Mouse (Mus musculus): ENCODE results near the gene Adrm1. TPM values are rescaled to one million over a fixed set of nuclear protein-coding genes. Genes with fewer than 3 reads are reported as not detected.
A peak's percentile ranks its signal among the peaks of the same experiment; 100 is the strongest.

Gene Adrm1
- polyA plus RNA-seq, 1 experiment from 2014 or later = 200 TPM

DNA sequence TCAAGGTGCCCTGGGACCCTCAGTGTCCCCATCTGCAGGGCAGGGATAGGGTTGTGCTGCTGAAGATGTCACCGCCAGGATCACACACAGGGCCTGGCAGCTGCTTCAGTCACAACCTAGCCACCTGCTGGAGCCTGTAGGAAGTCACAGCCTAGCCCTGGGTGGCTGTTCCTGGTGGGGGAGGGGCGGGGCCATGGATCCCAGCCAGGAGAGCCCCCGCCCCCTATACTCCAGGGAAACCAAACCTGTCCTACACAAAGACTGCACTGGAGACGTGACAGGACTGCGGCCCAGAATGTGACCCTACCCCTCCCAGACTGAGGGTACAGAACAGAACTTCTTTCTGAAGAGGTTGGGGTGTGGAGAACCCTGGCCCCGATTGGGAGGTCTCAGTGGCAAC is 51.0 kb downstream of the Adrm1 start:
- no peak overlapping the region for H3K4me2 ChIP-seq (replicated peaks)
- ATAC-seq (ENCODE audit: low FRiP score) = peak; percentile 24
- peaks cover 45% of the 10 kb centered on the region for H3K4me1 ChIP-seq
- no peak overlapping the region for H3K9ac ChIP-seq
- H3K4me3 ChIP-seq = no peak overlapping the region
- no peaks in the 10 kb centered on the region for H3K36me3 ChIP-seq
- peaks cover 51% of the 10 kb centered on the region for H3K27me3 ChIP-seq
- H3K9me3 ChIP-seq (replicated peaks) = no peaks in the 10 kb centered on the region
- no peak overlapping the region for H3K27ac ChIP-seq
- WGBS = 14% methylated on average over 6 of the region's 6 CpGs

DNA sequence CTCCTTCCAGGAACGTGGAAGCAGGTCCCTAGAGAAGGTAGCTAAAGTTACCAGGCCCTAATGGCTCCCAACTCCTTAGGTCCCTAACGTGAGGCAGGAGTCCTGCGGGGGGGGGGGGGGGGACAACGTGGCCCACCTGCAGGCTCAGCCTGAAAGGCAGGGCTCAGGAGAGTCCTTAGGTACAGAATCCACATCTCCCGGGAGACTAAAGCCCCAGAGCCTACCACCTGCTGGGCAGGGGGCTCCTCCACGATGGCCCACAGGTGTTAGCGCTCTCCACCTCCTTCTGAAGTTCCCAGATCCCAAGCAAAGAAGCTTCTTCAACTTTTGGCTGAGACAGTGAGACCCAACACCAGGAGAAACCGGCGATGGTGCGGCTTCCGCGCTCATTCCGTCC is 53.4 kb downstream of the Adrm1 start:
- peaks cover 54% of the 10 kb centered on the region for H3K4me1 ChIP-seq
- no peak overlapping the region for H3K27ac ChIP-seq
- peak overlapping the region; percentile 60 for H3K4me3 ChIP-seq
- WGBS = 3% methylated on average over 12 of the region's 13 CpGs
- no peaks in the 10 kb centered on the region for H3K36me3 ChIP-seq
- no peak for ATAC-seq (ENCODE audit: low FRiP score)
- H3K9me3 ChIP-seq (replicated peaks) = no peaks in the 10 kb centered on the region
- no peak overlapping the region; the same call in 1 of the 2 replicates for H3K9ac ChIP-seq
- H3K4me2 ChIP-seq (replicated peaks) = peak overlapping the region; percentile 98
- peaks cover 54% of the 10 kb centered on the region for H3K27me3 ChIP-seq

DNA sequence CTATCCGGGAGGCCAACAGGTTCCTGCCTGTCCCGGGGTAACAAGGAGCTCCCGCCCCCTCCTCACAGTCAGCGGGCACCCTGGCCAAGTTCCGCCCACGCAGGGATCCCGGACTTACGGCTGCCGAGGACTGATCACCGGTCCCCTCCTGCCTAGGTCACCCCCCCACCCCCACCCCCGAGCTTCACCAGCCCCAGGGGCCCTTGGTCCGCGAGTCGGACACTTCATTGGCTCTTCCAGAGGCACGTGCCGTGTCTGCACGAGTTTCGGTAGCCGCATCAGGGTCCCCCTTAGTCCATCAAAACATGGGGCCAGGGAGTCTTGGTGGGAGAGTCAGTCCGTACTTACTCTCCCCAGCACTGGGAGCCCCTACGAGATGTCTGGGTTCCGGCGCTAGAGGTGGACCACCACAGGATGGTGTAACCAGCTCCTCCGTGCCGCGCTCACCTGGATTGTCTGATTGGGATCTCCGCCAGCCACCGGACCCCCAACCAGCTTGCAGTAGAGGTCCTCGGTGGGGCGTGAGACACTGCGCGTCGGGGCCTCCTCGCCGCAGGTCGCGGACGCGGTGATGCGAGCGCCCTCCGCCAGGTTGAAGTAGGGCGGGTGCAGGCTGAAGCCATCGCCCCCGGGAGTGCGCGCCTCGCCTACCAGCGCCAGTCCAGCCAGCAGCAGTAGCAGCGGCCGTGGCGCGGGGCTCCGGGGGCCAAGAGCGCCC is 53.9 kb downstream of the Adrm1 start:
- peak overlapping the region; percentile 98 for H3K4me2 ChIP-seq (replicated peaks)
- peaks cover 54% of the 10 kb centered on the region for H3K4me1 ChIP-seq
- H3K27me3 ChIP-seq = peaks cover 54% of the 10 kb centered on the region
- no peak overlapping the region for H3K27ac ChIP-seq
- WGBS = under 1% methylated on average over 55 of the region's 55 CpGs
- H3K9me3 ChIP-seq (replicated peaks) = no peaks in the 10 kb centered on the region
- ATAC-seq (ENCODE audit: low FRiP score) = peak; percentile 13; the same call in 1 of the 2 replicates
- peak overlapping the region; percentile 60 for H3K4me3 ChIP-seq
- no peaks in the 10 kb centered on the region for H3K36me3 ChIP-seq
- peak overlapping the region; percentile 66 for H3K9ac ChIP-seq

Small RNAs within 50 kb of the gene (microRNA-seq; reads per million reads assigned to microRNA genes)
- not detected for gene Mir7005

Other genes with a start within 250 kb of the Adrm1 start
- 3.5 and 5.2 TPM in 2 replicates for gene Taf4, start 194.8 kb upstream of the Adrm1 start, polyA plus RNA-seq (2016; fragmentation: Nextera tagmentation; extraction: Ambion mirVana)
- 14.1 and 16.7 TPM in 2 replicates for gene Lsm14b, start 146.5 kb upstream of the Adrm1 start, polyA plus RNA-seq (2016; fragmentation: Nextera tagmentation; extraction: Ambion mirVana)
- 630 and 656 TPM in 2 replicates for gene Psma7, start 129.1 kb upstream of the Adrm1 start, polyA plus RNA-seq (2016; fragmentation: Nextera tagmentation; extraction: Ambion mirVana)
- gene Ss18l1, start 129.0 kb upstream of the Adrm1 start, polyA plus RNA-seq (2016; fragmentation: Nextera tagmentation; extraction: Ambion mirVana) = 32.9 and 37.7 TPM in 2 replicates
- 30.0 and 31.4 TPM in 2 replicates for gene Mtg2, start 100.9 kb upstream of the Adrm1 start, polyA plus RNA-seq (2016; fragmentation: Nextera tagmentation; extraction: Ambion mirVana)
- 4.1 and 4.2 TPM in 2 replicates for gene Hrh3, start 67.0 kb upstream of the Adrm1 start, polyA plus RNA-seq (2016; fragmentation: Nextera tagmentation; extraction: Ambion mirVana)
- gene Osbpl2, start 52.2 kb upstream of the Adrm1 start, polyA plus RNA-seq (2016; fragmentation: Nextera tagmentation; extraction: Ambion mirVana) = 52.2 and 53.8 TPM in 2 replicates
- 5.8 and 8.7 TPM in 2 replicates for gene Lama5, start 54.4 kb downstream of the Adrm1 start, polyA plus RNA-seq (2016; fragmentation: Nextera tagmentation; extraction: Ambion mirVana)
- gene Rps21, start 85.9 kb downstream of the Adrm1 start, polyA plus RNA-seq (2016; fragmentation: Nextera tagmentation; extraction: Ambion mirVana) = 393 and 423 TPM in 2 replicates
- gene Cables2, start 102.0 kb downstream of the Adrm1 start, polyA plus RNA-seq (2016; fragmentation: Nextera tagmentation; extraction: Ambion mirVana) = 29.4 and 29.5 TPM in 2 replicates
- 0.20 and 0.35 TPM in 2 replicates for gene Rbbp8nl, start 118.4 kb downstream of the Adrm1 start, polyA plus RNA-seq (2016; fragmentation: Nextera tagmentation; extraction: Ambion mirVana)
- gene Gata5, start 163.2 kb downstream of the Adrm1 start, polyA plus RNA-seq (2016; fragmentation: Nextera tagmentation; extraction: Ambion mirVana) = 0.08 TPM in 1 of 2 replicates, not detected in the other